ENCODE assay signal across 26 mouse cellular contexts in the genomic region with DNA sequence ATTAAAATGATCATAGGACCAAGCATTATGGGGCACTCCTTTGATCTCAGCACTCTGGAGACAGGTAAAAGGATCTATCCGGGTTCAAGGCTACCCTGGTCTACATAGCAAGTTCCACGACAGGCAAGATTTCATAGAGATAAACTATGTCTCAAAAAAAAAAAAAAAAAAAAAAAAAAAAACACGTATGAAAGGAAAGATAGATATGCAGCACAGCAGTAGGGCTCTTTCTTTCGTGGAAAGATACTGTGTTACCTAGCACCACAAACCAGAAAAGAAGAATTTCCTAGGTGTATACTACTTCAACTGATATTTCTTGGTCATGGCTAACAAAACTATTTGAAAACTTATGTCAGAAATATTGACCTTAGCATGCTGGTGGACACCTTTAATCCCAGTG.
"Had no signal": no experiment of that assay in that cellular context is flagged by ENCODE, and none has a peak within 500 bp of the region (broad histone marks: within the 10 kb centered on the region; RNA-seq: fewer than 3 reads in every experiment).

No protein-coding gene starts in this region.

- ATAC-seq: forebrain, embryonic 13.5 days; forebrain, embryonic 14.5 days; forebrain, embryonic 15.5 days; forebrain, embryonic 16.5 days; forebrain, postnatal 0 days had no signal

- H3K9ac ChIP-seq: embryonic facial prominence, embryonic 12.5 days; embryonic facial prominence, embryonic 13.5 days; embryonic facial prominence, embryonic 15.5 days; forebrain, embryonic 12.5 days; forebrain, embryonic 13.5 days; forebrain, embryonic 15.5 days; forebrain, postnatal 0 days had no signal

- H3K9me3 ChIP-seq: embryonic facial prominence, embryonic 10.5 days; embryonic facial prominence, embryonic 12.5 days; embryonic facial prominence, embryonic 13.5 days; embryonic facial prominence, embryonic 15.5 days; forebrain, embryonic 10.5 days; forebrain, embryonic 12.5 days; forebrain, embryonic 13.5 days; forebrain, embryonic 15.5 days had no signal

- H3K27me3 ChIP-seq: embryonic facial prominence, embryonic 12.5 days; embryonic facial prominence, embryonic 13.5 days; embryonic facial prominence, embryonic 15.5 days; forebrain, embryonic 12.5 days; forebrain, embryonic 13.5 days; forebrain, embryonic 15.5 days had no signal

- H3K4me1 ChIP-seq: embryonic facial prominence, embryonic 10.5 days; embryonic facial prominence, embryonic 12.5 days; embryonic facial prominence, embryonic 13.5 days; embryonic facial prominence, embryonic 15.5 days; forebrain, embryonic 10.5 days; forebrain, embryonic 12.5 days; forebrain, embryonic 13.5 days; forebrain, embryonic 15.5 days had no signal

- DNase-seq: cerebellum, adult 9-10 months; cerebellum, adult 9-11 months; cerebellum, postnatal 10 days; cerebellum, postnatal 14 days; cerebellum, postnatal 25 days; cerebellum, postnatal 36 days; embryo, embryonic 11 days; forebrain, postnatal 0 days; gastrocnemius, adult 2 months; gastrocnemius, postnatal 10 days; gastrocnemius, postnatal 14 days; gastrocnemius, postnatal 25 days; gastrocnemius, postnatal 36 days; heart, adult 18-20 months; heart, adult 2 months had no signal

- H3K4me3 ChIP-seq: embryonic facial prominence, embryonic 10.5 days; embryonic facial prominence, embryonic 12.5 days; embryonic facial prominence, embryonic 13.5 days; embryonic facial prominence, embryonic 15.5 days; erythroblast, embryonic 14.5 days; forebrain, embryonic 10.5 days; forebrain, embryonic 12.5 days; forebrain, embryonic 13.5 days; forebrain, embryonic 15.5 days; gastrocnemius, adult 2 months; heart, adult 2 months had no signal

- H3K4me2 ChIP-seq: embryonic facial prominence, embryonic 12.5 days; embryonic facial prominence, embryonic 13.5 days; embryonic facial prominence, embryonic 15.5 days; forebrain, embryonic 12.5 days; forebrain, embryonic 13.5 days; forebrain, embryonic 15.5 days had no signal

- H3K27ac ChIP-seq: embryonic facial prominence, embryonic 10.5 days; embryonic facial prominence, embryonic 12.5 days; embryonic facial prominence, embryonic 13.5 days; embryonic facial prominence, embryonic 15.5 days; forebrain, embryonic 10.5 days; forebrain, embryonic 12.5 days; forebrain, embryonic 13.5 days; forebrain, embryonic 15.5 days; gastrocnemius, adult 2 months; heart, adult 2 months had no signal
